Mouse (Mus musculus): ENCODE data around the gene Nt5c2.
A peak's percentile ranks its signal among the peaks of the same experiment; 100 is the strongest.

Nt5c2 gene

GRCm38 (mm10) chr19:46966330-46966729, 48.6 kb downstream of the Nt5c2 start:
- no peak for DNase-seq (ENCODE audit: low spot score in 2 of 2)

GRCm38 (mm10) chr19:46965496-46965895, 49.5 kb downstream of the Nt5c2 start:
- no peak for DNase-seq (ENCODE audit: low spot score in 2 of 2)

GRCm38 (mm10) chr19:46964353-46964752, 50.6 kb downstream of the Nt5c2 start:
- DNase-seq (ENCODE audit: low spot score in 2 of 2), result no peak

- DNase-seq (ENCODE audit: low spot score in 2 of 2), result no peak
Observed at GRCm38 (mm10) chr19:46963440-46963839, 51.5 kb downstream of the Nt5c2 start.

GRCm38 (mm10) chr19:46962841-46963240, 52.1 kb downstream of the Nt5c2 start:
- no peak for DNase-seq (ENCODE audit: low spot score in 2 of 2)

- DNase-seq (ENCODE audit: low spot score in 2 of 2), result peak; percentile 31 to 34
Observed at GRCm38 (mm10) chr19:46962171-46962772, 52.7 kb downstream of the Nt5c2 start.

GRCm38 (mm10) chr19:46961652-46962051, 53.3 kb downstream of the Nt5c2 start:
- peak; percentile 77 to 78 for DNase-seq (ENCODE audit: low spot score in 2 of 2)

GRCm38 (mm10) chr19:46961047-46961651, 53.8 kb downstream of the Nt5c2 start:
- no peak for DNase-seq (ENCODE audit: low spot score in 2 of 2)

- no peak for DNase-seq (ENCODE audit: low spot score in 2 of 2)
Observed at GRCm38 (mm10) chr19:46960101-46961046, 54.6 kb downstream of the Nt5c2 start.

- no peak for DNase-seq (ENCODE audit: low spot score in 2 of 2)
Observed at GRCm38 (mm10) chr19:46959536-46959935, 55.4 kb downstream of the Nt5c2 start.

GRCm38 (mm10) chr19:46958566-46958965, 56.4 kb downstream of the Nt5c2 start:
- no peak for DNase-seq (ENCODE audit: low spot score in 2 of 2)

GRCm38 (mm10) chr19:46957971-46958370, 57.0 kb downstream of the Nt5c2 start:
- DNase-seq (ENCODE audit: low spot score in 2 of 2), result no peak

- DNase-seq (ENCODE audit: low spot score in 2 of 2), result no peak
Observed at GRCm38 (mm10) chr19:46957001-46957400, 58.0 kb downstream of the Nt5c2 start.

- no peak for DNase-seq (ENCODE audit: low spot score in 2 of 2)
Observed at GRCm38 (mm10) chr19:46956410-46956809, 58.5 kb downstream of the Nt5c2 start.

GRCm38 (mm10) chr19:46955630-46956029, 59.3 kb downstream of the Nt5c2 start:
- DNase-seq (ENCODE audit: low spot score in 2 of 2), result no peak

GRCm38 (mm10) chr19:46953536-46953935, 61.4 kb downstream of the Nt5c2 start:
- no peak for DNase-seq (ENCODE audit: low spot score in 2 of 2)

GRCm38 (mm10) chr19:46952986-46953385, 62.0 kb downstream of the Nt5c2 start:
- DNase-seq (ENCODE audit: low spot score in 2 of 2), result no peak

- DNase-seq (ENCODE audit: low spot score in 2 of 2), result no peak
Observed at GRCm38 (mm10) chr19:46944341-46944740, 70.6 kb downstream of the Nt5c2 start.

- DNase-seq (ENCODE audit: low spot score in 2 of 2), result no peak
Observed at GRCm38 (mm10) chr19:46937173-46937572, 77.8 kb downstream of the Nt5c2 start.

GRCm38 (mm10) chr19:46934025-46934424, 80.9 kb downstream of the Nt5c2 start:
- DNase-seq (ENCODE audit: low spot score in 2 of 2), result no peak

- DNase-seq (ENCODE audit: low spot score in 2 of 2), result no peak
Observed at GRCm38 (mm10) chr19:46932608-46933007, 82.3 kb downstream of the Nt5c2 start.

GRCm38 (mm10) chr19:46930026-46930425, 84.9 kb downstream of the Nt5c2 start:
- DNase-seq (ENCODE audit: low spot score in 2 of 2), result no peak
